Mouse (Mus musculus): Measurements from ENCODE around the gene Smim10l1.

The Smim10l1 gene

DNA sequence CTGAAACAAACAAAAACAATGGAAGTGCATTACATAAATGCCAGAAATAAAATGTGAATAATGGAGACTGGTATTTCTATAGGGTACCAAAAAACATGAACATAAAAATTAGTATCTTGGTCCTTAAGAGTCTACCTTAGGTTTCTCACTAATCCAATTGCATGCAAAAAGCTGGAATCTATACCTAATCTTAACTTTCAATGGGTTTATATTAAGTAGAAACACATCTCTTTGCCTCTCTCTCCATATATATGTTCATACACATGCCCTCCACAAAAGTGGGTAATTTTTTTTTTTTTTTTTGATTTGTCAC is at the start of gene Smim10l1:
Gene Smim10l1 (plus strand): TSS at position 301 of the 313 bp plus-strand sequence.
- DNase-seq (ENCODE audit: low read depth, low spot score) = no peak

DNA sequence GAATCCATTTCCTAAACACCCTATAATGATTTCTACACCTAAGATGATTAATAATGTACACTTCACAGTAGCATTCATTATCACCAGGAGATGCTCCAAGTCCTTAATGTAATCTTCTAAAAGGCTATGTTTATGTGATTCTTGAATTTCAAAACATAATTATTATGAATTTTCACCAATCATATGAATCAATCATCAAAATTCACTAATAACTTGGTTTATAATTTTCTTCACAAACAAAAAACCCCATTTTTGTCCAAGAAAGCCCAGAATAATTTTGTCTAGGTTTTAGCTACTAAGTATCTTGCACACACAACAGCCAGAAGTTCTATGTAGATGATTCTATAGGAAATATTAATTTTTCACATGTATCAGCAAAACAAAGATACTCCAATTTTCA is 49.0 kb upstream of the Smim10l1 start, which contains the start of gene Tas2r140:
Gene Tas2r140 (minus strand): TSS at position 101 of the 400 bp plus-strand sequence.
- no peak for DNase-seq (ENCODE audit: low read depth, low spot score)

DNA sequence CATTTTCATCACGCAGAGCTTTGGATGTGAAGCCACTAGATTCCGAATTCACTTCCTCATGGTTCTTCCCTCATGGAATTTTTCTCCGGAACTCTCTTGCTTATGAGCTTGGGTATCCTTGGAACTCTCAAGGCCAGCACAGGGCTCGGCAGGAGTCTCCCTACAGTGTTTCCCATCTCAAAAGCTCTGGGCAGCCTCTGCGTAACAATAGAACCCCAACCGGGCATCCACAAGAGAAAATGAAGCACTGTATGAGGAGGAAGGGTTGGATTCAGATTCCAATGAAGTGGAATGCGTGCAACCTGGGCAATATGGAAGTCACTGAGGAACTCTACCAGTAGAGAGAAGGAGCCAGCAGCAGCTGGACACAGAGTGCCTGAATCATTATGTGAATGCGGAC is 12.5 kb upstream of the Smim10l1 start:
- no peak for DNase-seq (ENCODE audit: low read depth, low spot score)

DNA sequence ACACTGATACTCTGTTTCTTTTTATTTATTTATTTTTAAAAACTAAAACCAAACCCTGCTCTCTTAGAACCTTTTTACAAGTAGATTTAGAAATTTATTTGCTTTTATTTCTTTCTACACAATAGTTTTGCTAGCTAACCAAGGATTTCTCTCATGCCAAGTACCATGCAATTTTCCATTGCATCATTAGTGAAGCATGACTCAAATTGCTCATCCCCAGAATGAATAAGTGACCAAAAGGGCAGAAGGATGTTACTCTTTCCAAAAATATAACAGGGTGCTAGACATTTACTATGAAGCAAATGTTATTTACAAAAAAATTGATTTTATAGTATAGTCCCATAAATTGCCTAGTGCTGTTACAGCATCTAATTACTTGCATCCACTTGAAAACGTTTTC is 2.3 kb upstream of the Smim10l1 start:
- no peak for DNase-seq (ENCODE audit: low read depth, low spot score)

DNA sequence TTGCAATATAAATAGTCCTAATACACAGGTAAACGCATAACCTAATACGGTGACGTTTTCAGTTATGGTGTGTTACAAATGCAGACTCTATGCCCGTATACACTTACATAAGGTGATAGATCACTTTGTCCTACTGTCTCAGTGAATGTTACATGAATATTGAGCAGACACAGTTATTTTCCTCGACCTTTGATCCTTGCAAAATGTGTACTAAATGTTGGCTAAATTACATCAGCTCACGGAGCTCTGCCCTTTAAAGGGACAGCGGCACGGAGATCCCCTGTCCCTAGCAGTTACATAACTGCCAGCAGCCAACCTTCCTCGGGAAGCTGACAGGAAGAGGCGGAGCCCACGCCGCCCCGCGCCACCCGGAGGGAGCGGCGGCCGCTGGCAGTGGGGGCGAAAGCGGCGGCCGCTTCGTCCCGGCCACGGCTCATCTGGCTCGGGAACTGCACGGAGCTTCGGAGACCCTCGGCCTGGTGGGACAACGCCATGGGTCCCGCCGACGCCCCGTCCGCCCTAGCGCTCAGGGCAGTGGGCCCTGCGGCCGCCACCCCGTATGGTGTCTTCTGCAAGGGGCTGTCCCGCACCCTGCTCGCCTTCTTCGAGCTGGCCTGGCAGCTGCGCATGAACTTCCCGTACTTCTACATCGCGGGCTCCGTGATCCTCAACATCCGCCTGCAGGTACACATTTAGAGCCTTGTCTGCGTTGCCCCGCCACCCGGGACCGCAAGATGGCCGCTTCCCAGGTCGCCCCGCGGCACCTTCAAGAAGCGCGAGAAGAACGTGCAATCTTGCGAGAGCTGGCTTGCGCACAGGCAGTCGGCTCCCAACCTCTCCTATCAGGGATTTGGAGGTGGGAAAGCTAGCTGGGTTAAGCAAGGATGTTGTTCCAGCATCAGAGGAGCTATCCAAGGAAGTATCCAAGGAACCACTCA is 482 bp downstream of the Smim10l1 start:
- DNase-seq (ENCODE audit: low read depth, low spot score) = peak; percentile 64
